Mouse (Mus musculus): Measurements from ENCODE around the gene Kif13a. TPM values are rescaled to one million over a fixed set of nuclear protein-coding genes. Genes with fewer than 3 reads are reported as not detected.

The Kif13a gene
- polyA plus RNA-seq, 1 experiment = 52.3 TPM

- H3K4me3 ChIP-seq (replicated peaks; ENCODE audit: extremely low read depth, low read depth, low read length) = no peak overlapping the region
- TF ChIP-seq POLR2A (IDR thresholded peaks at IDR 0.05; ENCODE audit: borderline replicate concordance, extremely low read depth, low read depth, low read length) = no peak
- no peak for TF ChIP-seq CTCF (IDR thresholded peaks at IDR 0.05; ENCODE audit: insufficient read depth, low read length)
- H3K4me1 ChIP-seq (ENCODE audit: control insufficient read depth, insufficient read depth, low read length) = no peaks in the 10 kb centered on the region; the same call in 1 of the 2 replicates
- no peak for DNase-seq
- 86% methylated on average over 5 of the region's 5 CpGs for WGBS
These were observed 75.2 kb downstream of the Kif13a start for GRCm38 (mm10) chr13:46854456-46854855.

- 95% methylated on average over 4 of the region's 4 CpGs for WGBS
- no peak for TF ChIP-seq CTCF (IDR thresholded peaks at IDR 0.05; ENCODE audit: insufficient read depth, low read length)
- TF ChIP-seq POLR2A (IDR thresholded peaks at IDR 0.05; ENCODE audit: borderline replicate concordance, extremely low read depth, low read depth, low read length) = no peak
- DNase-seq = no peak
- no peaks in the 10 kb centered on the region; the same call in 1 of the 2 replicates for H3K4me1 ChIP-seq (ENCODE audit: control insufficient read depth, insufficient read depth, low read length)
- no peak overlapping the region for H3K4me3 ChIP-seq (replicated peaks; ENCODE audit: extremely low read depth, low read depth, low read length)
These were observed 77.2 kb downstream of the Kif13a start for GRCm38 (mm10) chr13:46852470-46852869.

GRCm38 (mm10) chr13:46845456-46845855, 84.2 kb downstream of the Kif13a start:
- no peak overlapping the region for H3K4me3 ChIP-seq (replicated peaks; ENCODE audit: extremely low read depth, low read depth, low read length)
- H3K4me1 ChIP-seq (ENCODE audit: control insufficient read depth, insufficient read depth, low read length) = 0 out of 2 replicates have a peak, but pooled peaks cover 5% of the 10 kb centered on the region
- WGBS = 75% methylated on average over 9 of the region's 9 CpGs
- DNase-seq = no peak
- no peak for TF ChIP-seq CTCF (IDR thresholded peaks at IDR 0.05; ENCODE audit: insufficient read depth, low read length)
- TF ChIP-seq POLR2A (IDR thresholded peaks at IDR 0.05; ENCODE audit: borderline replicate concordance, extremely low read depth, low read depth, low read length) = no peak

- Histone ChIP-seq H3K4me1 (ENCODE audit: control insufficient read depth, insufficient read depth, low read length) (0 out of 2 replicates have a peak, but pooled peaks cover 5% of the 10 kb centered on the region), H3K4me3 (replicated peaks; ENCODE audit: extremely low read depth, low read depth, low read length) (no peak overlapping the region)
- 68% methylated on average over 12 of the region's 12 CpGs for WGBS
- no peak for DNase-seq
- no peak for TF ChIP-seq CTCF (IDR thresholded peaks at IDR 0.05; ENCODE audit: insufficient read depth, low read length)
- TF ChIP-seq POLR2A (IDR thresholded peaks at IDR 0.05; ENCODE audit: borderline replicate concordance, extremely low read depth, low read depth, low read length) = no peak
These were observed 85.0 kb downstream of the Kif13a start for GRCm38 (mm10) chr13:46844561-46845235.

GRCm38 (mm10) chr13:46843646-46844045, 86.0 kb downstream of the Kif13a start:
- TF ChIP-seq POLR2A (IDR thresholded peaks at IDR 0.05; ENCODE audit: borderline replicate concordance, extremely low read depth, low read depth, low read length) (no peak), CTCF (IDR thresholded peaks at IDR 0.05; ENCODE audit: insufficient read depth, low read length) (no peak)
- WGBS = 58% methylated on average over 3 of the region's 3 CpGs
- no peak for DNase-seq
- Histone ChIP-seq H3K4me3 (replicated peaks; ENCODE audit: extremely low read depth, low read depth, low read length) (no peak overlapping the region), H3K4me1 (ENCODE audit: control insufficient read depth, insufficient read depth, low read length) (0 out of 2 replicates have a peak, but pooled peaks cover 5% of the 10 kb centered on the region)

- H3K4me3 ChIP-seq (replicated peaks; ENCODE audit: extremely low read depth, low read depth, low read length) = no peak overlapping the region
- WGBS = 33% methylated on average over 8 of the region's 8 CpGs
These were observed 87.5 kb downstream of the Kif13a start for GRCm38 (mm10) chr13:46842185-46842584.

GRCm38 (mm10) chr13:46841668-46842067, 88.0 kb downstream of the Kif13a start:
- 78% methylated on average over 3 of the region's 3 CpGs for WGBS
- DNase-seq = no peak
- no peak overlapping the region for H3K4me3 ChIP-seq (replicated peaks; ENCODE audit: extremely low read depth, low read depth, low read length)
- TF ChIP-seq CTCF (IDR thresholded peaks at IDR 0.05; ENCODE audit: insufficient read depth, low read length) (no peak), POLR2A (IDR thresholded peaks at IDR 0.05; ENCODE audit: borderline replicate concordance, extremely low read depth, low read depth, low read length) (no peak)
- 0 out of 2 replicates have a peak, but pooled peaks cover 5% of the 10 kb centered on the region for H3K4me1 ChIP-seq (ENCODE audit: control insufficient read depth, insufficient read depth, low read length)

More at GRCm38 (mm10) chr13:46842185-46842584, 87.5 kb downstream of the Kif13a start:
- TF ChIP-seq CTCF (IDR thresholded peaks at IDR 0.05; ENCODE audit: insufficient read depth, low read length) (no peak), POLR2A (IDR thresholded peaks at IDR 0.05; ENCODE audit: borderline replicate concordance, extremely low read depth, low read depth, low read length) (no peak)
- peak; percentile 15 for DNase-seq
- H3K4me1 ChIP-seq (ENCODE audit: control insufficient read depth, insufficient read depth, low read length) = 0 out of 2 replicates have a peak, but pooled peaks cover 5% of the 10 kb centered on the region

GRCm38 (mm10) chr13:46840676-46841075, 89.0 kb downstream of the Kif13a start:
- TF ChIP-seq CTCF (IDR thresholded peaks at IDR 0.05; ENCODE audit: insufficient read depth, low read length) (no peak), POLR2A (IDR thresholded peaks at IDR 0.05; ENCODE audit: borderline replicate concordance, extremely low read depth, low read depth, low read length) (no peak)
- no peak for DNase-seq
- WGBS = 90% methylated on average over 13 of the region's 13 CpGs
- H3K4me1 ChIP-seq (ENCODE audit: control insufficient read depth, insufficient read depth, low read length) = 0 out of 2 replicates have a peak, but pooled peaks cover 5% of the 10 kb centered on the region
- no peak overlapping the region for H3K4me3 ChIP-seq (replicated peaks; ENCODE audit: extremely low read depth, low read depth, low read length)

GRCm38 (mm10) chr13:46839236-46839635, 90.4 kb downstream of the Kif13a start:
- no peak for DNase-seq
- WGBS = 83% methylated on average over 3 of the region's 3 CpGs
- Histone ChIP-seq H3K4me1 (ENCODE audit: control insufficient read depth, insufficient read depth, low read length) (0 out of 2 replicates have a peak, but pooled peaks cover 5% of the 10 kb centered on the region), H3K4me3 (replicated peaks; ENCODE audit: extremely low read depth, low read depth, low read length) (no peak overlapping the region)
- TF ChIP-seq CTCF (IDR thresholded peaks at IDR 0.05; ENCODE audit: insufficient read depth, low read length) (no peak), POLR2A (IDR thresholded peaks at IDR 0.05; ENCODE audit: borderline replicate concordance, extremely low read depth, low read depth, low read length) (no peak)

GRCm38 (mm10) chr13:46838551-46838950, 91.1 kb downstream of the Kif13a start:
- Histone ChIP-seq H3K4me1 (ENCODE audit: control insufficient read depth, insufficient read depth, low read length) (0 out of 2 replicates have a peak, but pooled peaks cover 5% of the 10 kb centered on the region), H3K4me3 (replicated peaks; ENCODE audit: extremely low read depth, low read depth, low read length) (no peak overlapping the region)
- 25% methylated on average over 2 of the region's 2 CpGs for WGBS
- DNase-seq = no peak
- TF ChIP-seq CTCF (IDR thresholded peaks at IDR 0.05; ENCODE audit: insufficient read depth, low read length) (peak; percentile 64), POLR2A (IDR thresholded peaks at IDR 0.05; ENCODE audit: borderline replicate concordance, extremely low read depth, low read depth, low read length) (no peak)

All from lung, adult 2 months (tissue).